Mouse (Mus musculus): ENCODE data around the gene Ckap2.
A peak's percentile ranks its signal among the peaks of the same experiment; 100 is the strongest.

Ckap2 gene

GRCm38 (mm10) chr8:22185431-22186397 lies at the start of gene Ckap2:
Ckap2 (minus strand) TSS chr8:22185819.
- ATAC-seq (ENCODE audit: insufficient number of reproducible peaks, low FRiP score, low TSS enrichment), result peak; percentile 92

- ATAC-seq (ENCODE audit: insufficient number of reproducible peaks, low FRiP score, low TSS enrichment), result no peak
Measured at GRCm38 (mm10) chr8:22228621-22229020, 43.0 kb upstream of the Ckap2 start.

- ATAC-seq (ENCODE audit: insufficient number of reproducible peaks, low FRiP score, low TSS enrichment), result 0 out of 2 replicates have a peak, but pooled peaks have one; percentile 20
Measured at GRCm38 (mm10) chr8:22227061-22227877, 41.6 kb upstream of the Ckap2 start, which contains the start of gene Thsd1. Thsd1 (plus strand) TSS chr8:22227313.

- no peak for ATAC-seq (ENCODE audit: insufficient number of reproducible peaks, low FRiP score, low TSS enrichment)
Measured at GRCm38 (mm10) chr8:22226361-22226760, 40.7 kb upstream of the Ckap2 start.

GRCm38 (mm10) chr8:22214826-22215225 lies 29.2 kb upstream of the Ckap2 start:
- no peak for ATAC-seq (ENCODE audit: insufficient number of reproducible peaks, low FRiP score, low TSS enrichment)

- ATAC-seq (ENCODE audit: insufficient number of reproducible peaks, low FRiP score, low TSS enrichment), result no peak
Measured at GRCm38 (mm10) chr8:22209012-22209411, 23.4 kb upstream of the Ckap2 start.

- ATAC-seq (ENCODE audit: insufficient number of reproducible peaks, low FRiP score, low TSS enrichment), result no peak
Measured at GRCm38 (mm10) chr8:22207535-22207934, 21.9 kb upstream of the Ckap2 start.

GRCm38 (mm10) chr8:22199481-22199880 lies 13.9 kb upstream of the Ckap2 start:
- ATAC-seq (ENCODE audit: insufficient number of reproducible peaks, low FRiP score, low TSS enrichment), result no peak

- ATAC-seq (ENCODE audit: insufficient number of reproducible peaks, low FRiP score, low TSS enrichment), result no peak
Measured at GRCm38 (mm10) chr8:22197914-22198313, 12.3 kb upstream of the Ckap2 start.

GRCm38 (mm10) chr8:22193432-22194010 lies 7.9 kb upstream of the Ckap2 start:
- ATAC-seq (ENCODE audit: insufficient number of reproducible peaks, low FRiP score, low TSS enrichment), result peak; percentile 36; the same call in 1 of the 2 replicates

- peak; percentile 95 for ATAC-seq (ENCODE audit: insufficient number of reproducible peaks, low FRiP score, low TSS enrichment)
Measured at GRCm38 (mm10) chr8:22192660-22193431, 7.2 kb upstream of the Ckap2 start, which contains the start of gene Vps36. Vps36 (plus strand) TSS chr8:22192809.

- no peak for ATAC-seq (ENCODE audit: insufficient number of reproducible peaks, low FRiP score, low TSS enrichment)
Measured at GRCm38 (mm10) chr8:22184884-22185283, 735 bp downstream of the Ckap2 start.

- ATAC-seq (ENCODE audit: insufficient number of reproducible peaks, low FRiP score, low TSS enrichment), result no peak
Measured at GRCm38 (mm10) chr8:22175966-22176365, 9.7 kb downstream of the Ckap2 start.

GRCm38 (mm10) chr8:22169167-22169566 lies 16.5 kb downstream of the Ckap2 start:
- ATAC-seq (ENCODE audit: insufficient number of reproducible peaks, low FRiP score, low TSS enrichment), result no peak

- ATAC-seq (ENCODE audit: insufficient number of reproducible peaks, low FRiP score, low TSS enrichment), result peak; percentile 94
Measured at GRCm38 (mm10) chr8:22166080-22166603, 19.5 kb downstream of the Ckap2 start, which contains the start of gene Nek3. Nek3 (minus strand) TSS chr8:22166435.

- peak; percentile 33 for ATAC-seq (ENCODE audit: insufficient number of reproducible peaks, low FRiP score, low TSS enrichment)
Measured at GRCm38 (mm10) chr8:22165251-22166079, 20.2 kb downstream of the Ckap2 start.

GRCm38 (mm10) chr8:22164431-22164830 lies 21.2 kb downstream of the Ckap2 start:
- no peak for ATAC-seq (ENCODE audit: insufficient number of reproducible peaks, low FRiP score, low TSS enrichment)

GRCm38 (mm10) chr8:22162206-22162605 lies 23.4 kb downstream of the Ckap2 start:
- no peak for ATAC-seq (ENCODE audit: insufficient number of reproducible peaks, low FRiP score, low TSS enrichment)

GRCm38 (mm10) chr8:22150345-22150663 lies 35.3 kb downstream of the Ckap2 start:
- ATAC-seq (ENCODE audit: insufficient number of reproducible peaks, low FRiP score, low TSS enrichment), result no peak

Data from cerebellum, adult (tissue).